ENCODE assay signal across 16 mouse cellular contexts in genomic region chr9:66515115-66515514, GRCm38 (mm10). TPM values are rescaled to one million over a fixed set of nuclear protein-coding genes. Genes with fewer than 3 reads are reported as not detected.
DNase-seq lines count a peak whose midpoint lies in the region; ATAC-seq and TF ChIP-seq lines count a peak whose summit lies in the region.
"Had no signal": no experiment of that assay in that cellular context is flagged by ENCODE, and none has a peak within 500 bp of the region (broad histone marks: within the 10 kb centered on the region; RNA-seq: fewer than 3 reads in every experiment).

No protein-coding gene starts in this region.

- TF ChIP-seq POLR2A in small intestine, adult 2 months (IDR thresholded peaks at IDR 0.05; ENCODE audit: low read depth, low read length) = no peak

- H3K4me1 ChIP-seq in heart, embryonic 12.5 days (replicated peaks) = peaks cover 33% of the 10 kb centered on the region
- H3K4me1 ChIP-seq in liver, embryonic 12.5 days = peaks cover 49% of the 10 kb centered on the region
- H3K4me1 ChIP-seq in heart, embryonic 16.5 days (ENCODE audit: control insufficient read depth, insufficient read depth, low read length) = peaks cover 31% of the 10 kb centered on the region
- peaks cover 16% of the 10 kb centered on the region for H3K4me1 ChIP-seq in small intestine, adult 2 months (ENCODE audit: control insufficient read depth, insufficient read depth, insufficient read length, low read length)

- peak overlapping the region; percentile 93 for H3K27ac ChIP-seq in heart, embryonic 12.5 days (ENCODE audit: poor library complexity, severe bottlenecking)
- peak overlapping the region; percentile 22; the same call in 1 of the 2 replicates for H3K27ac ChIP-seq in liver, embryonic 12.5 days
- peak overlapping the region; percentile 99 for H3K27ac ChIP-seq in heart, embryonic 16.5 days (ENCODE audit: low read length)
- peak overlapping the region; percentile 42 for H3K27ac ChIP-seq in small intestine, adult 2 months (ENCODE audit: insufficient read depth, low read depth, low read length)
- H3K27ac ChIP-seq: embryonic facial prominence, embryonic 13.5 days; forebrain, embryonic 12.5 days; midbrain, embryonic 12.5 days had no signal

- H3K4me3 ChIP-seq in heart, embryonic 12.5 days = no peak overlapping the region
- H3K4me3 ChIP-seq in liver, embryonic 12.5 days = no peak overlapping the region
- peak overlapping the region; percentile 80 for H3K4me3 ChIP-seq in heart, embryonic 16.5 days (ENCODE audit: low read length)
- H3K4me3 ChIP-seq in small intestine, adult 2 months (ENCODE audit: low read depth, low read length) = no peak overlapping the region
- H3K4me3 ChIP-seq: embryonic facial prominence, embryonic 13.5 days; forebrain, embryonic 12.5 days; midbrain, embryonic 12.5 days had no signal

- intact Hi-C loops in heart, postnatal 14 days (cut with DNase I) = loop anchor here (2.0 to 10.0 kb wide), 2 partner anchors 78 to 310 kb away; partner anchors contain the start of gene Usp3

- peaks cover 47% of the 10 kb centered on the region for H3K36me3 ChIP-seq in heart, embryonic 12.5 days
- peaks cover 69% of the 10 kb centered on the region for H3K36me3 ChIP-seq in liver, embryonic 12.5 days
- H3K36me3 ChIP-seq in heart, embryonic 16.5 days (ENCODE audit: control insufficient read depth, insufficient read depth) = peaks cover 35% of the 10 kb centered on the region
- peaks cover 36% of the 10 kb centered on the region for H3K36me3 ChIP-seq in small intestine, adult 2 months (ENCODE audit: control insufficient read depth, insufficient read depth, low read length)

- no peak for DNase-seq in heart, postnatal 14 days
- DNase-seq in liver = no peak
- DNase-seq in cerebellum, adult 18-20 months = no peak
- DNase-seq in adrenal gland, postnatal 4 days (ENCODE audit: low spot score in 2 of 2) = no peak
- DNase-seq: adrenal gland, postnatal 25 days; kidney, postnatal 25 days; lung, postnatal 4 days; retina, postnatal 1 day; spleen, adult 18-20 months had no signal

- no peak for ATAC-seq in heart, embryonic 12.5 days (ENCODE audit: insufficient number of reproducible peaks, low FRiP score)
- no peak for ATAC-seq in liver, embryonic 12.5 days
- ATAC-seq in heart, embryonic 16.5 days (replicated peaks; ENCODE audit: extremely low read depth, insufficient read depth, low FRiP score) = no peak

- no peaks in the 10 kb centered on the region for H3K9me3 ChIP-seq in heart, embryonic 12.5 days (replicated peaks)
- H3K9me3 ChIP-seq in liver, embryonic 12.5 days (replicated peaks) = no peaks in the 10 kb centered on the region
- no peaks in the 10 kb centered on the region for H3K9me3 ChIP-seq in heart, embryonic 16.5 days (replicated peaks; ENCODE audit: control insufficient read depth, low read length)
- H3K9me3 ChIP-seq: embryonic facial prominence, embryonic 13.5 days; forebrain, embryonic 12.5 days; midbrain, embryonic 12.5 days had no signal

- peak overlapping the region; percentile 82 for H3K9ac ChIP-seq in heart, embryonic 12.5 days
- no peak overlapping the region for H3K9ac ChIP-seq in liver, embryonic 12.5 days
- H3K9ac ChIP-seq in heart, embryonic 16.5 days (ENCODE audit: low read length) = peak overlapping the region; percentile 67
- H3K9ac ChIP-seq: embryonic facial prominence, embryonic 13.5 days; forebrain, embryonic 12.5 days; midbrain, embryonic 12.5 days had no signal

- TF ChIP-seq CTCF in small intestine, adult 2 months (IDR thresholded peaks at IDR 0.05; ENCODE audit: extremely low read depth, insufficient read length, insufficient replicate concordance, low read depth, low read length) = no peak

- WGBS in heart, embryonic 12.5 days = 19% methylated on average over 2 of the region's 2 CpGs
- WGBS in liver, embryonic 12.5 days (ENCODE audit: insufficient replicate concordance) = 44% methylated on average over 2 of the region's 2 CpGs
- 23% methylated on average over 2 of the region's 2 CpGs for WGBS in heart, embryonic 16.5 days
- 44% methylated on average over 2 of the region's 2 CpGs for WGBS in small intestine, adult 2 months

- no peaks in the 10 kb centered on the region for H3K27me3 ChIP-seq in heart, embryonic 12.5 days (replicated peaks)
- H3K27me3 ChIP-seq in liver, embryonic 12.5 days (replicated peaks) = no peaks in the 10 kb centered on the region
- H3K27me3 ChIP-seq in heart, embryonic 16.5 days (ENCODE audit: control insufficient read depth, insufficient read depth, low read length) = no peaks in the 10 kb centered on the region
- no peaks in the 10 kb centered on the region for H3K27me3 ChIP-seq in small intestine, adult 2 months (ENCODE audit: control insufficient read depth, insufficient read depth, low read length)
- H3K27me3 ChIP-seq: embryonic facial prominence, embryonic 13.5 days; forebrain, embryonic 12.5 days; midbrain, embryonic 12.5 days had no signal

- peak overlapping the region; percentile 83 for H3K4me2 ChIP-seq in heart, embryonic 12.5 days
- no peak overlapping the region for H3K4me2 ChIP-seq in liver, embryonic 12.5 days
- H3K4me2 ChIP-seq in heart, embryonic 16.5 days (ENCODE audit: low read depth, low read length) = peak overlapping the region; percentile 99
- H3K4me2 ChIP-seq: embryonic facial prominence, embryonic 13.5 days; forebrain, embryonic 12.5 days; midbrain, embryonic 12.5 days had no signal

RNA-seq across cellular contexts. Expression of gene Fbxl22, which starts 0.7 kb away (rescaled TPM):
- polyA plus RNA-seq in heart, embryonic 12.5 days (2016; fragmentation: Nextera tagmentation; extraction: Ambion mirVana) = 62.2 and 63.9 TPM in 2 replicates
- 10 to 100 TPM; 48.3 to 59.1 TPM for total RNA-seq in heart, postnatal 14 days (2021)
- 0.64 and 0.77 TPM in 2 replicates for polyA plus RNA-seq in liver, embryonic 12.5 days (2016; fragmentation: Nextera tagmentation; extraction: Ambion mirVana)
- polyA plus RNA-seq in heart, embryonic 16.5 days (2015; fragmentation: Nextera tagmentation; extraction: Ambion mirVana) = 86.1 and 87.5 TPM in 2 replicates
- 20.3 and 20.5 TPM in 2 replicates for polyA plus RNA-seq in small intestine, adult 2 months (2012; rRNA removed)
- total RNA-seq in adrenal gland, postnatal 4 days (2021) = under 1 TPM; 0.76 to 0.84 TPM

Comparison
In these comparisons a context has a peak if more than half of its experiments do, and no peak if none do; other contexts are left out.
1. H3K27ac ChIP-seq: peak in every context shown above with its lines; median percentile 99 in heart, embryonic 16.5 days; 93 in heart, embryonic 12.5 days; 42 in small intestine, adult 2 months; 22 in liver, embryonic 12.5 days.
2. RNA of gene Fbxl22, which starts 0.7 kb away (polyA plus RNA-seq): 86.1 to 87.5 TPM in heart, embryonic 16.5 days, 62.2 to 63.9 TPM in heart, embryonic 12.5 days and 20.3 to 20.5 TPM in small intestine, adult 2 months; 0.64 to 0.77 TPM in liver, embryonic 12.5 days; every median in the first group is over 10 times any median in the second.